Mouse (Mus musculus): ENCODE results near the gene Rgs12. TPM values are rescaled to one million over a fixed set of nuclear protein-coding genes. Genes with fewer than 3 reads are reported as not detected.

Rgs12 gene
- 26.0 TPM for polyA plus RNA-seq (2015; fragmentation: Illumina TruSeq; extraction: RNeasy Lipid Tissue Mini Kit (QIAGEN cat#74804); ENCODE audit: low read depth, low replicate concordance)

GRCm38 (mm10) chr5:34948861-34949760 is at the start of gene Rgs12:
Rgs12 (plus strand) TSS chr5:34949445.

DNA sequence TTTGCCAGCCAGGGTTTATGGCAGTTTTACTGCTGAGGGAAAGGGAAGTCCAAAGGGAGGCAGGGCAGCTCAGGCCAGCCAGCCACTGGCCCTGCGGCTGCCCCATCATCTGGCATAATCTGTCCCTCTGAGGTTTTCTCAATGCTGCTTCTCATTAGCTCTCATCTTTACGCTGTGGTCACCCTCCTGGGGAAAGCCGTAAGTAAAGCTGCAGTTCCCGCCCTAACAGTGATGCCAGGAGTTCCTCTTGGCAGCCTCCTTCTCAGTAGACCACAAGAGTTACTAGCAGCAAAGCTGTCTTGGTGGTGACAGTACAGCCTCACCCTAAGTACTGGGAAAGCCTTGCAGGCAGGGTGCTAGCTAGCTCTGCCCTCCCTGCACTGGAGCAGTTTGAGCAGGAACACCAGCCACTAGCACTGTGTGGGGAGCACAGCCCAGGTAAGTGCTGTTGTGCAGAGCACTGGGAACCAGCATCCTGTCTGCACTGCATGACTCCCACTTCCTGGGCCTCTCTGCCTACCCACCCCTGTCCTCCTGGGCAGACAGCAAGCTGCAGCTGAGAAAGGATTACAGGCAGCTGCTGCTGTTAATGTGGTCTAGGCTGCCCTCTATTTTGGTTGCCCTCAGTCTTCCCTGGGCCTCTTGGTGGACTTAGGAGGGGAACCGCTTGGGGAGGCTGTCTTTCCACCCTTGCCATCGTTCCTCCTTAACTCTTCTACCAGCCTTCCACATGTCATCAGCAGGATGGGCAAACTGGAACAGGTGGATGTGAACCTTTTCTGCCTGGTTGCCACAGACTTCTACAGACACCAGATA is 41.1 kb upstream of the Rgs12 start, which contains the start of gene Msantd1:
Gene Msantd1 (plus strand): TSS at position 103 of the 816 bp plus-strand sequence.

GRCm38 (mm10) chr5:35041268-35041829 is 92.1 kb downstream of the Rgs12 start, which contains the start of gene Hgfac:
Hgfac (plus strand) TSS chr5:35041509.

GRCm38 (mm10) chr5:35056604-35057432 is 107.6 kb downstream of the Rgs12 start, which contains the start of gene Dok7:
Dok7 (plus strand) TSS chr5:35056766.

Other genes starting within 250 kb of the Rgs12 start
- 34.6 TPM for gene Htt, start 187.7 kb upstream of the Rgs12 start, polyA plus RNA-seq (2015; fragmentation: Illumina TruSeq; extraction: RNeasy Lipid Tissue Mini Kit (QIAGEN cat#74804); ENCODE audit: low read depth, low replicate concordance)
- gene Msantd1, start 41.4 kb upstream of the Rgs12 start, polyA plus RNA-seq (2015; fragmentation: Illumina TruSeq; extraction: RNeasy Lipid Tissue Mini Kit (QIAGEN cat#74804); ENCODE audit: low read depth, low replicate concordance) = 3.3 TPM
- not detected for gene Hgfac, start 92.1 kb downstream of the Rgs12 start, polyA plus RNA-seq (2015; fragmentation: Illumina TruSeq; extraction: RNeasy Lipid Tissue Mini Kit (QIAGEN cat#74804); ENCODE audit: low read depth, low replicate concordance)
- 14.8 TPM for gene Dok7, start 107.3 kb downstream of the Rgs12 start, polyA plus RNA-seq (2015; fragmentation: Illumina TruSeq; extraction: RNeasy Lipid Tissue Mini Kit (QIAGEN cat#74804); ENCODE audit: low read depth, low replicate concordance)
- gene Lrpap1, start 156.3 kb downstream of the Rgs12 start, polyA plus RNA-seq (2015; fragmentation: Illumina TruSeq; extraction: RNeasy Lipid Tissue Mini Kit (QIAGEN cat#74804); ENCODE audit: low read depth, low replicate concordance) = 163 TPM

All from brain, adult 10 weeks (tissue).